Mouse (Mus musculus): ENCODE data around the gene Chp1.

GRCm38 (mm10) chr2:119583439-119583838 is 35.9 kb downstream of the Chp1 start:
- TF ChIP-seq MAX (IDR thresholded peaks at IDR 0.05; ENCODE audit: low read depth) = no peak
- TF ChIP-seq MYOD1 (IDR thresholded peaks at IDR 0.05; ENCODE audit: control insufficient read depth in 1 of 3, insufficient read length in 2 of 3, low read depth in 2 of 3) = no peak
- no peak for TF ChIP-seq CEBPB (IDR thresholded peaks at IDR 0.05; ENCODE audit: insufficient read depth, poor library complexity, severe bottlenecking)
- no peak for TF ChIP-seq USF1 (IDR thresholded peaks at IDR 0.05; ENCODE audit: low read depth)
- TF ChIP-seq POLR2A (IDR thresholded peaks at IDR 0.05; ENCODE audit: insufficient read length, low read depth) = no peak
- TF ChIP-seq E2F4 (IDR thresholded peaks at IDR 0.05; ENCODE audit: insufficient read depth) = no peak
- TF ChIP-seq POLR2AphosphoS2 (IDR thresholded peaks at IDR 0.05; ENCODE audit: insufficient read length, low read depth) = no peak
- no peak for TF ChIP-seq TCF12 (IDR thresholded peaks at IDR 0.05; ENCODE audit: insufficient read depth, poor library complexity, severe bottlenecking)

All from myocyte (in vitro differentiated cells).